Mouse (Mus musculus): ENCODE results near the gene Ppp1r12c.

DNA sequence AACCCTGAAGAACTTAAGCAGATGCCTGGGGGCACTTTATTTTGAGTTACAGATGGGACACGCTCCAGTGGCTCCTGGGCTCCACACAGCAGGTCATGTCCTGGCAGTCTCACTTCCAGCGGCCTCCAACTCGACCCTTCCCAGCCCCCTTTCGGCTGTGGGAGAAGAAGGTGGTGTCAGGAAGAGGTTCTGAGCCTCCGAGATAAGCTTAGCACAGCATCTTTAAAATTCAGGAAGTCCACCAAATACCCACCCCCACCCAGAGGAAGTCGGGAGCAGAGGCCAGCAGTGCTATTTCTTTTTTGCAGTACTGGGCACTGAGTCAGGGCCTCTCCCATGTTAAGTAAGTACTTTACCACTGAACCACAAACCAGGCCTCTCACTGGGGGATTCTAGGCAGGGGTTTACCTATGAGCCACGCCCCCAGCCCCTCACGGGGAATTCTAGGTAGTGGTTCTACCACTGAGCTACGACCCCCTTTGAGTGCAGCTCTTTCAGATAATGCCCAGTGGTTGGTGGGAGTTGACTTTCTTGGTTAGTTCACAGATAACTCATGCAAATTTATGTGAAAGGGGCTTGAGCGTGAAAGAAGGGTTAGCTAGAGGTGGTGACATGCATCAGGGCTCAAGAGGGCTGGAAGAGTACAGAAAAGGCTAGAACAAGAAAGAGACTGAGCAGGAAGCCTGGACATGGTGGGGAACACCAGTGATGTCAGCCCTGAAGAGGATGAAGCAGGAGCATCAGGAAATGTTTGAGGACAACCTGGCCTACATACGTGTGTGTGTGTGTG is 3.4 kb upstream of the Ppp1r12c start:
- TF ChIP-seq CTCF (conservative IDR thresholded peaks at IDR 0.05 in 1 of 2, IDR thresholded peaks at IDR 0.05 in 1 of 2; ENCODE audit: low read depth in 2 of 2, low read length in 2 of 2) (no peak), USF1 (IDR thresholded peaks at IDR 0.05; ENCODE audit: low read depth, low read length) (no peak), HCFC1 (IDR thresholded peaks at IDR 0.05; ENCODE audit: low read depth, low read length) (peak; percentile 57), CHD2 (IDR thresholded peaks at IDR 0.05; ENCODE audit: low read length) (peak; percentile 69), KAT2A (IDR thresholded peaks at IDR 0.05; ENCODE audit: insufficient replicate concordance, low read length) (no peak), POLR2A (IDR thresholded peaks at IDR 0.05; ENCODE audit: low read depth, low read length) (peak; percentile 35; the same call in 1 of the 2 replicates), ZKSCAN1 (IDR thresholded peaks at IDR 0.05; ENCODE audit: borderline replicate concordance, low read depth, low read length) (no peak), MAFK (IDR thresholded peaks at IDR 0.05; ENCODE audit: insufficient replicate concordance, low read length) (peak; percentile 82), RCOR1 (conservative IDR thresholded peaks at IDR 0.05; ENCODE audit: low read depth, low read length) (no peak), JUND (conservative IDR thresholded peaks at IDR 0.05; ENCODE audit: low read depth, low read length) (no peak), ZC3H11A (IDR thresholded peaks at IDR 0.05; ENCODE audit: low read depth, low read length) (no peak)
